Mouse (Mus musculus) stomach, postnatal 0 days (tissue): ENCODE measurements around the gene Kras. TPM values are rescaled to one million over a fixed set of nuclear protein-coding genes. Genes with fewer than 3 reads are reported as not detected.

Source experiments
- ATAC-seq: fragments of 200-750 bp; cut with Nextera tagmentation; 2 replicates; pipeline ENCODE4 v1.8.0; 2017; ENCODE audit not compliant: low FRiP score, low TSS enrichment
- DNase-seq: peaks from one replicate; pipeline ENCODE4 v3.0.0-alpha.2; 2016; ENCODE audit warnings: low spot score
- H3K27ac ChIP-seq: fragments of 300-500 bp; sonication (generic); replicated peaks from 2 replicates; pipeline ENCODE4 v1.5.1; 2014; ENCODE audit warnings: mild to moderate bottlenecking, control low read depth
- H3K27me3 ChIP-seq: fragments of 300-500 bp; sonication (generic); 2 replicates; pipeline ENCODE4 v1.6.1; 2014; ENCODE audit warnings: low read length; ENCODE audit not compliant: control insufficient read depth, insufficient read depth
- H3K36me3 ChIP-seq: fragments of 300-500 bp; sonication (generic); 2 replicates; pipeline ENCODE4 v1.6.1; 2014; ENCODE audit warnings: low read length, mixed read lengths; ENCODE audit not compliant: control insufficient read depth, insufficient read depth
- H3K4me1 ChIP-seq: fragments of 300-500 bp; sonication (generic); replicated peaks from 2 replicates; pipeline ENCODE4 v1.6.1; 2014; ENCODE audit warnings: antibody characterized with exemption; ENCODE audit not compliant: control insufficient read depth, insufficient read depth
- H3K4me2 ChIP-seq: fragments of 300-500 bp; sonication (generic); replicated peaks from 2 replicates; pipeline ENCODE4 v1.6.1; 2014; ENCODE audit warnings: low read depth, mild to moderate bottlenecking, control low read depth, moderate library complexity
- H3K4me3 ChIP-seq: fragments of 300-500 bp; sonication (generic); 2 replicates; pipeline ENCODE4 v1.5.1; 2014; ENCODE audit warnings: low read depth, low read length, control low read depth
- H3K9ac ChIP-seq: fragments of 300-500 bp; sonication (generic); 2 replicates; pipeline ENCODE4 v1.6.1; 2014; ENCODE audit warnings: mild to moderate bottlenecking, low read length, control low read depth, mixed read lengths
- H3K9me3 ChIP-seq: fragments of 300-500 bp; sonication (generic); 2 replicates; pipeline ENCODE4 v1.6.1; 2016; ENCODE audit warnings: low read length; ENCODE audit not compliant: control insufficient read depth
- CTCF ChIP-seq: IDR thresholded peaks from 2 replicates; pipeline ENCODE4 v1.5.1; 2016; ENCODE audit warnings: antibody characterized with exemption, low read depth, mild to moderate bottlenecking, moderate library complexity
- EP300 ChIP-seq: optimal IDR thresholded peaks from 2 replicates; pipeline ENCODE3; 2016; ENCODE audit warnings: antibody characterized with exemption
- WGBS: fragments of 180-500 bp; shearing (Covaris S2); extraction: QIAGEN DNeasy Blood & Tissue Kit; methylation state at CpG from one replicate; pipeline ENCODE4 v1.1.7; 2014; 5-methylcytosine and 5-hydroxymethylcytosine counted together
- polyA plus RNA-seq: library from polyadenylated mRNA; unstranded; fragments of >200 nt; fragmentation: Nextera tagmentation; extraction: Ambion mirVana; gene quantifications from 2 replicates; pipeline ENCODE4 v1.2.1, GENCODE M21; 2015

The Kras gene
- polyA plus RNA-seq, 1 experiment from 2014 or later: 59.2 TPM

- ATAC-seq: no peak
- no peak overlapping the region for H3K4me3 ChIP-seq
- H3K9ac ChIP-seq: no peak overlapping the region
- H3K27me3 ChIP-seq: no peaks in the 10 kb centered on the region
- no peaks in the 10 kb centered on the region for H3K36me3 ChIP-seq
- H3K4me2 ChIP-seq: no peak overlapping the region
- no peaks in the 10 kb centered on the region for H3K4me1 ChIP-seq
- H3K27ac ChIP-seq: no peak overlapping the region
- H3K9me3 ChIP-seq: no peaks in the 10 kb centered on the region
- 83% methylated on average over 3 of the region's 3 CpGs for WGBS
- TF ChIP-seq EP300: no peak
- no peak for DNase-seq
These were observed 23.7 kb downstream of the Kras start for GRCm38 (mm10) chr6:145226296-145226695.

- no peak for DNase-seq
- Histone ChIP-seq H3K4me3 (no peak overlapping the region), H3K9me3 (no peaks in the 10 kb centered on the region), H3K27ac (no peak overlapping the region), H3K27me3 (no peaks in the 10 kb centered on the region), H3K4me1 (no peaks in the 10 kb centered on the region), H3K36me3 (peaks cover 2% of the 10 kb centered on the region; the same call in 1 of the 2 replicates), H3K4me2 (no peak overlapping the region), H3K9ac (no peak overlapping the region)
- 89% methylated on average over 6 of the region's 6 CpGs for WGBS
- TF ChIP-seq CTCF (no peak), EP300 (no peak)
- no peak for ATAC-seq
These were observed 25.8 kb downstream of the Kras start for GRCm38 (mm10) chr6:145224246-145224645.

- Histone ChIP-seq H3K36me3 (peaks cover 4% of the 10 kb centered on the region; the same call in 1 of the 2 replicates), H3K9ac (no peak overlapping the region), H3K4me1 (no peaks in the 10 kb centered on the region), H3K27ac (no peak overlapping the region), H3K27me3 (no peaks in the 10 kb centered on the region), H3K4me2 (no peak overlapping the region), H3K9me3 (no peaks in the 10 kb centered on the region), H3K4me3 (no peak overlapping the region)
- no peak for TF ChIP-seq CTCF
- no peak for TF ChIP-seq EP300
- 83% methylated on average over 3 of the region's 3 CpGs for WGBS
- DNase-seq: no peak
- no peak for ATAC-seq
These were observed 34.2 kb downstream of the Kras start for GRCm38 (mm10) chr6:145215826-145216225.

- DNase-seq (no peak), ATAC-seq (no peak)
- no peak overlapping the region for H3K9ac ChIP-seq
- no peak overlapping the region for H3K27ac ChIP-seq
- H3K4me3 ChIP-seq: no peak overlapping the region
- WGBS: 63% methylated on average over 2 of the region's 2 CpGs
- no peaks in the 10 kb centered on the region for H3K9me3 ChIP-seq
- H3K4me1 ChIP-seq: no peaks in the 10 kb centered on the region
- H3K27me3 ChIP-seq: no peaks in the 10 kb centered on the region
- no peak overlapping the region for H3K4me2 ChIP-seq
- 0 out of 2 replicates have a peak, but pooled peaks cover 2% of the 10 kb centered on the region for H3K36me3 ChIP-seq
- TF ChIP-seq CTCF: no peak
- no peak for TF ChIP-seq EP300
These were observed 36.1 kb downstream of the Kras start for GRCm38 (mm10) chr6:145213916-145214315.

- H3K27ac ChIP-seq: peak overlapping the region; percentile 99
- peak overlapping the region; percentile 81 for H3K4me3 ChIP-seq
- H3K9me3 ChIP-seq: no peaks in the 10 kb centered on the region
- peak overlapping the region; percentile 63 for H3K4me2 ChIP-seq
- peak overlapping the region; percentile 96 for H3K9ac ChIP-seq
- H3K27me3 ChIP-seq: no peaks in the 10 kb centered on the region
- no peaks in the 10 kb centered on the region for H3K4me1 ChIP-seq
- ATAC-seq: peak; percentile 46
- WGBS: 2% methylated on average over 21 of the region's 21 CpGs
- no peak for DNase-seq
- no peak for TF ChIP-seq EP300
- TF ChIP-seq CTCF: peak; percentile 29; the same call in 1 of the 2 replicates
- H3K36me3 ChIP-seq: 0 out of 2 replicates have a peak, but pooled peaks cover 2% of the 10 kb centered on the region
These were observed 38.4 kb downstream of the Kras start for GRCm38 (mm10) chr6:145211376-145212305.

GRCm38 (mm10) chr6:145210816-145211338 is 39.2 kb downstream of the Kras start, which contains the start of the genes Casc1 and Etfrf1:
TSS of gene Casc1 (minus strand) at chr6:145211005.
TSS of gene Etfrf1 (plus strand) at chr6:145211134.
- Histone ChIP-seq H3K27me3 (no peaks in the 10 kb centered on the region), H3K9ac (peak within 1 kb of the TSS; percentile 96), H3K4me2 (peak within 1 kb of the TSS; percentile 63), H3K27ac (peak within 1 kb of the TSS; percentile 99), H3K36me3 (0 out of 2 replicates have a peak, but pooled peaks cover under 1% of the 10 kb centered on the region), H3K9me3 (no peaks in the 10 kb centered on the region), H3K4me3 (peak within 1 kb of the TSS; percentile 81), H3K4me1 (no peaks in the 10 kb centered on the region)
- DNase-seq: peak; percentile 99
- 0 out of 2 replicates have a peak, but pooled peaks have one; percentile 6 for TF ChIP-seq CTCF
- TF ChIP-seq EP300: no peak
- under 1% methylated on average over 36 of the region's 36 CpGs for WGBS
- peak; percentile 99 for ATAC-seq
